Mouse (Mus musculus): ENCODE results near the gene Slc25a25. TPM values are rescaled to one million over a fixed set of nuclear protein-coding genes. Genes with fewer than 3 reads are reported as not detected.
A peak's percentile ranks its signal among the peaks of the same experiment; 100 is the strongest.
"Not testable (repeated sequence)": the region's sequence is repeated elsewhere in the genome, so short reads cannot be mapped to it uniquely, and the experiment has no call there.

Gene Slc25a25
- polyA plus RNA-seq, 1 experiment from 2014 or later = 9.7 TPM

- H3K9ac ChIP-seq (ENCODE audit: low read depth, low read length) = no peak overlapping the region
- no peak for ATAC-seq (ENCODE audit: low read depth)
- 2% methylated on average over 5 of the region's 5 CpGs for WGBS (ENCODE audit: insufficient replicate concordance)
- no peaks in the 10 kb centered on the region for H3K9me3 ChIP-seq (replicated peaks; ENCODE audit: control insufficient read depth, low read length)
- H3K36me3 ChIP-seq (ENCODE audit: control insufficient read depth, insufficient read depth) = no peaks in the 10 kb centered on the region
- H3K4me1 ChIP-seq (ENCODE audit: control insufficient read depth, low read depth, low read length) = peaks cover 9% of the 10 kb centered on the region
- no peak overlapping the region for H3K4me3 ChIP-seq (ENCODE audit: low read depth, low read length)
- H3K27ac ChIP-seq (ENCODE audit: low read length) = no peak overlapping the region
- H3K27me3 ChIP-seq (ENCODE audit: control insufficient read depth, insufficient read depth, low read depth, low read length) = no peaks in the 10 kb centered on the region
- no peak overlapping the region for H3K4me2 ChIP-seq (ENCODE audit: low read depth, low read length)
These were observed 37.4 kb upstream of the Slc25a25 start for GRCm38 (mm10) chr2:32488679-32489078.

DNA sequence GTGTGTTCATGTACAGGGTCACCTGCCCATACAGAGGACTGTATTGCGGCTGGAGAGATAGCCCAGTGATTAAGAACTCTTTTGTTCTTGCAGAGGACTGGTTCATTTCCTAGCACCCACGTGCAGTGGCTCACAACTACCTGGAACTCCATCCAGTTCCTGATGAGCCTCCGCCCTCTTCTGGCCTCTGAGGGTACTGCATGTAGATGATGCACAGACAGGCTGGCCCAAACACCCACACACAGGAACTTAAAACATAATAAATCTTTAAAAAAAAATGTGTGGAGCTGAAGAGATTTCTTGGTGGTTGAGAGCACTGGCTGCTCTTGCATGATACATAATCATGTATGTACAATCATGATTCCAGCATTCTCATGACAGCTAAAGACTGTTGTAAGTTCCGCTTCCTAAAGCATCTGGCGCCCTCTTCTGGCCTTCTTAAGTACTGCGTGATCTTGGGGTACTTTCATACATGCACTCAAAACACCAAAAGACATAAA is 35.9 kb upstream of the Slc25a25 start:
- H3K4me3 ChIP-seq (ENCODE audit: low read depth, low read length) = no peak overlapping the region
- H3K36me3 ChIP-seq (ENCODE audit: control insufficient read depth, insufficient read depth) = no peaks in the 10 kb centered on the region
- H3K9ac ChIP-seq (ENCODE audit: low read depth, low read length) = no peak overlapping the region
- 1% methylated on average over 6 of the region's 6 CpGs for WGBS (ENCODE audit: insufficient replicate concordance)
- no peaks in the 10 kb centered on the region for H3K9me3 ChIP-seq (replicated peaks; ENCODE audit: control insufficient read depth, low read length)
- peak; percentile 63 for ATAC-seq (ENCODE audit: low read depth)
- H3K27me3 ChIP-seq (ENCODE audit: control insufficient read depth, insufficient read depth, low read depth, low read length) = no peaks in the 10 kb centered on the region
- peaks cover 9% of the 10 kb centered on the region for H3K4me1 ChIP-seq (ENCODE audit: control insufficient read depth, low read depth, low read length)
- H3K4me2 ChIP-seq (ENCODE audit: low read depth, low read length) = no peak overlapping the region
- H3K27ac ChIP-seq (ENCODE audit: low read length) = no peak overlapping the region

GRCm38 (mm10) chr2:32486155-32486554 is 34.9 kb upstream of the Slc25a25 start:
- Histone ChIP-seq H3K36me3 (ENCODE audit: control insufficient read depth, insufficient read depth) (no peaks in the 10 kb centered on the region), H3K9me3 (replicated peaks; ENCODE audit: control insufficient read depth, low read length) (no peaks in the 10 kb centered on the region), H3K4me1 (ENCODE audit: control insufficient read depth, low read depth, low read length) (peaks cover 9% of the 10 kb centered on the region), H3K9ac (ENCODE audit: low read depth, low read length) (no peak overlapping the region), H3K4me2 (ENCODE audit: low read depth, low read length) (no peak overlapping the region), H3K27me3 (ENCODE audit: control insufficient read depth, insufficient read depth, low read depth, low read length) (no peaks in the 10 kb centered on the region), H3K27ac (ENCODE audit: low read length) (no peak overlapping the region), H3K4me3 (ENCODE audit: low read depth, low read length) (no peak overlapping the region)
- WGBS (ENCODE audit: insufficient replicate concordance) = 50% methylated on average over 9 of the region's 9 CpGs
- peak; percentile 64; the same call in 1 of the 2 replicates for ATAC-seq (ENCODE audit: low read depth)

DNA sequence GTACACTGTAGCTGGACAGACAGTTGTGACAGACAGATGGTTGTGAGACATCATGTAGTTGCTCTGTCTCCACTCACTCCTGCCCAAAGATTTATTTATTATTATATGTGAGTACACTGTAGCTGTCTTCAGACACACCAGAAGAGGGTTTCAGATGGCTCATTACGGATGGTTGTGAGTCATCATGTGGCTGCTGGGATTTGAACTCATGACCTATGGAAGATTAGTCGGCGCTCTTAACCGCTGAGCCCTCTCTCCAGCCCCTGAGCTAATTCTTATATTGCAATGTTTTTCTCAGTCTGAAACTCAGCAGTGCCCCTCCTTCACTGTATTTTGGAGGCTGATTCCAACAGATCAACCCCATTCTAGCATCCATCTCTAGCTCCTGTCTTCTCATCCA is 34.5 kb upstream of the Slc25a25 start:
- 90% methylated on average over 4 of the region's 4 CpGs for WGBS (ENCODE audit: insufficient replicate concordance)
- Histone ChIP-seq H3K36me3 (ENCODE audit: control insufficient read depth, insufficient read depth) (no peaks in the 10 kb centered on the region), H3K27me3 (ENCODE audit: control insufficient read depth, insufficient read depth, low read depth, low read length) (no peaks in the 10 kb centered on the region), H3K4me3 (ENCODE audit: low read depth, low read length) (no peak overlapping the region), H3K4me2 (ENCODE audit: low read depth, low read length) (no peak overlapping the region), H3K9me3 (replicated peaks; ENCODE audit: control insufficient read depth, low read length) (no peaks in the 10 kb centered on the region), H3K9ac (ENCODE audit: low read depth, low read length) (no peak overlapping the region), H3K4me1 (ENCODE audit: control insufficient read depth, low read depth, low read length) (peaks cover 9% of the 10 kb centered on the region), H3K27ac (ENCODE audit: low read length) (no peak overlapping the region)
- no peak for ATAC-seq (ENCODE audit: low read depth)

DNA sequence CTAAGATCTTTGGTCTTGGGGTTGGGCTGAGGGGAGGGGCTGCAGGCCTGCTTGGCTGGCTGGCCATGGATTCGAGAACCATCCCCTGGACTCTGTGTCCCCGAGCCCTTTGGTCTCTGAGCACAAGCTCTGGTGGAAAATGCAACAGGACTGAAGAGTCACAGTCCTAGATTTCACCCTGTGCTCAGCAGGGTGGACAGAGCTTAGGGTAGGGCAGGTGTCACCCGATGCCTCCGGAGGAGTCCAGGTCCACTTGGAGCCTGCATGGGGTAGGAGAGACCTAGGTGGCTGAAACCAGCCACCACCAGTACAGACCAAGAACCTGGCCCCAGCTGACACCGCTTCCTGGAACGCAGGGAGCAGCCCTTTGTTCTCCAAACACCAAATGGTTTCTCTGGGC is 33.7 kb upstream of the Slc25a25 start:
- no peak overlapping the region for H3K27ac ChIP-seq (ENCODE audit: low read length)
- H3K36me3 ChIP-seq (ENCODE audit: control insufficient read depth, insufficient read depth) = no peaks in the 10 kb centered on the region
- no peaks in the 10 kb centered on the region for H3K9me3 ChIP-seq (replicated peaks; ENCODE audit: control insufficient read depth, low read length)
- H3K4me1 ChIP-seq (ENCODE audit: control insufficient read depth, low read depth, low read length) = peaks cover 9% of the 10 kb centered on the region
- 77% methylated on average over 6 of the region's 6 CpGs for WGBS (ENCODE audit: insufficient replicate concordance)
- H3K4me2 ChIP-seq (ENCODE audit: low read depth, low read length) = no peak overlapping the region
- ATAC-seq (ENCODE audit: low read depth) = no peak
- no peaks in the 10 kb centered on the region for H3K27me3 ChIP-seq (ENCODE audit: control insufficient read depth, insufficient read depth, low read depth, low read length)
- no peak overlapping the region for H3K4me3 ChIP-seq (ENCODE audit: low read depth, low read length)
- H3K9ac ChIP-seq (ENCODE audit: low read depth, low read length) = no peak overlapping the region

DNA sequence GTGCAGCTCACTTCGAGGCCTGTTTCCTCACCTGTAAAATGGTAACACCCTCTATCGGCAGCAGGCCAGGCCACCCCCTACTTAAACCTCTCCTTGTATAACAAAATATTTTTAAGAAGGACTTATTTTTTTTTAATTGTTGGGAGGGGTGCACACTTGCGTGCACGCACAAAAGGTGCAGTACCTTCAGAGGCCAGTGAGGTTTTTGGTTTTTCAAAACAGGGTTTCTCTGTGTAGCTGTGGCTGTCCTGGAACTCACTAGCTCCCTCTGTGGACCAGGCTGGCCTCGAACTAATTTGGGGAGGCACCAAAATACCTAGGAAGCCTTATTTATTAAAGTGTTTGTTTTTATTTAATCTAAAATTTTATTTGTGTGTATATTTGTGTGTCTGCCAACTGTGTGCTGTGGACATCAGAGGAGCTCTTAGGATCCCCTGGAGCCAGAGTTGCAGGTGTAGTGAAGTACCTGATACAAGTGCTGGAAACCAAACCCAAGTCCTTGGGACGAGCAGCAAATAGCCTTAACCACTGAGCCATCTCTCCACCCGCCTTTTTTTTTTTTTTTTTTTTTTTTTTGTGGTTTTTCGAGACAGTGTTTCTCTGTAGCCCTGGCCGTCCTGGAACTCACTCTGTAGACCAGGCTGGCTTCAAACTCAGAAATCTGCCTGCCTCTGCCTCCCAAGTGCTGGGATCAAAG is 32.1 kb upstream of the Slc25a25 start:
- H3K4me1 ChIP-seq (ENCODE audit: control insufficient read depth, low read depth, low read length) = peaks cover 9% of the 10 kb centered on the region
- H3K9me3 ChIP-seq (replicated peaks; ENCODE audit: control insufficient read depth, low read length) = no peaks in the 10 kb centered on the region
- H3K27ac ChIP-seq (ENCODE audit: low read length) = no peak overlapping the region
- ATAC-seq (ENCODE audit: low read depth) = no peak
- WGBS (ENCODE audit: insufficient replicate concordance) = 63% methylated on average over 9 of the region's 9 CpGs
- no peak overlapping the region for H3K4me3 ChIP-seq (ENCODE audit: low read depth, low read length)
- no peaks in the 10 kb centered on the region for H3K36me3 ChIP-seq (ENCODE audit: control insufficient read depth, insufficient read depth)
- no peak overlapping the region for H3K9ac ChIP-seq (ENCODE audit: low read depth, low read length)
- no peak overlapping the region for H3K4me2 ChIP-seq (ENCODE audit: low read depth, low read length)
- no peaks in the 10 kb centered on the region for H3K27me3 ChIP-seq (ENCODE audit: control insufficient read depth, insufficient read depth, low read depth, low read length)

DNA sequence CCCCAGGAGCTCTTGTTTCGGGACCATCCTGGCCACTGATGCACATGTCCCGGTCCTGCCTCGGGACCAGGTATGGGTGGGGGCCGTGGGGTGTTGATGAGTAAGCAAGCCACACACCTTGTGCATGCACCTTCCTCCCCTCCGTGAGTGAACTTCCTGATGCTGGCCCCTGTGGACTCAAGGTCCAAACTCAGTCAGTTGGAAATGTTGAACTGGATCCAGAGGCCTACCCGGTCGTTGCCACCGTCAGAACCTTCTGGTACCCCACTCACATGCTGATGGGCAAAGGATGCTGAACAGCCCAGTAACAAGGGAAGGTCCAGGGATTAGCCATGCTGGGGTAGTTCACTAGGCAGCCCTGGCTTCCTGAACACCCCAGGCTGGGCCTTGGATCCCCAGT is 31.1 kb upstream of the Slc25a25 start:
- ATAC-seq (ENCODE audit: low read depth) = no peak
- Histone ChIP-seq H3K9ac (ENCODE audit: low read depth, low read length) (no peak overlapping the region), H3K4me1 (ENCODE audit: control insufficient read depth, low read depth, low read length) (peaks cover 9% of the 10 kb centered on the region), H3K27me3 (ENCODE audit: control insufficient read depth, insufficient read depth, low read depth, low read length) (no peaks in the 10 kb centered on the region), H3K4me2 (ENCODE audit: low read depth, low read length) (no peak overlapping the region), H3K4me3 (ENCODE audit: low read depth, low read length) (no peak overlapping the region), H3K27ac (ENCODE audit: low read length) (no peak overlapping the region), H3K36me3 (ENCODE audit: control insufficient read depth, insufficient read depth) (no peaks in the 10 kb centered on the region), H3K9me3 (replicated peaks; ENCODE audit: control insufficient read depth, low read length) (no peaks in the 10 kb centered on the region)
- WGBS (ENCODE audit: insufficient replicate concordance) = 79% methylated on average over 8 of the region's 8 CpGs

DNA sequence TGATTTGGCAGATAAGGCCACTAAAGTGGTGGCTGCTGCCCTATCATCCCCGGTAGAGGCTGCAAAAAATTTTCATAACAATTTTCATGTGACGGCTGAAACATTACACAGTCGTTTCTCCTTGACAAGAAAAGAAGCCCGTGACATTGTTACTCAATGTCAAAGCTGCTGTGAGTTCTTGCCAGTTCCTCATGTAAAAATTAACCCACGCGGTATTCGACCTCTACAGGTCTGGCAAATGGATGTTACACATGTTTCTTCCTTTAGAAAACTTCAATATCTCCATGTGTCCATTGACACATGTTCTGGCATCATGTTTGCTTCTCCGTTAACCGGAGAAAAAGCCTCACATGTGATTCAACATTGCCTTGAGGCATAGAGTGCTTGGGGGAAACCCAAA is 24.1 kb upstream of the Slc25a25 start:
- not testable (repeated sequence) for H3K9me3 ChIP-seq (replicated peaks; ENCODE audit: control insufficient read depth, low read length); H3K27ac ChIP-seq (ENCODE audit: low read length); H3K27me3 ChIP-seq (ENCODE audit: control insufficient read depth, insufficient read depth, low read depth, low read length); H3K9ac ChIP-seq (ENCODE audit: low read depth, low read length); ATAC-seq (ENCODE audit: low read depth); H3K36me3 ChIP-seq (ENCODE audit: control insufficient read depth, insufficient read depth); H3K4me1 ChIP-seq (ENCODE audit: control insufficient read depth, low read depth, low read length); H3K4me2 ChIP-seq (ENCODE audit: low read depth, low read length); H3K4me3 ChIP-seq (ENCODE audit: low read depth, low read length)
- whole genome bisulfite sequencing (ENCODE audit: insufficient replicate concordance) = 82% methylated on average over 4 of the region's 9 CpGs

DNA sequence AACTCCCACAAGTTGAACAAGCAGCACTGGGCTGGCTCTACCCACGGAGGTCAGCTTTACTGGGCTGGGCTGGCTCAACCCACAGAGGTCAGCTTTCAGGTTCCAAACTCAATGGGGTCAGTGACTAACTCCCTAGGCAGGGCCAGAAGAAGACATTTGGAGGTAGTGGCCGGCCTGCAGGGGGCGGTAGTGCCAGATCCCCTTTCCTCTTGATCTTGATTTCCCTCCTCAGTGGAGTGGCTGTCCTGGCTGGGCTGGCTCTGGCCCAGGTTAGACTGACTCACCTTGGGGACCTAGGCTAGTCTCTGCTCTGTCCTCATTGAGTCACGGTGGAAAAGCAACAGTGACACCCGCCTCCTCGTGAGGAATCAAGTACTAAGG is 20.4 kb upstream of the Slc25a25 start:
- Histone ChIP-seq H3K9me3 (replicated peaks; ENCODE audit: control insufficient read depth, low read length) (no peaks in the 10 kb centered on the region), H3K4me2 (ENCODE audit: low read depth, low read length) (no peak overlapping the region), H3K27me3 (ENCODE audit: control insufficient read depth, insufficient read depth, low read depth, low read length) (no peaks in the 10 kb centered on the region), H3K36me3 (ENCODE audit: control insufficient read depth, insufficient read depth) (no peaks in the 10 kb centered on the region), H3K4me3 (ENCODE audit: low read depth, low read length) (no peak overlapping the region), H3K4me1 (ENCODE audit: control insufficient read depth, low read depth, low read length) (no peaks in the 10 kb centered on the region; the same call in 1 of the 2 replicates), H3K27ac (ENCODE audit: low read length) (no peak overlapping the region), H3K9ac (ENCODE audit: low read depth, low read length) (no peak overlapping the region)
- no peak for ATAC-seq (ENCODE audit: low read depth)
- WGBS (ENCODE audit: insufficient replicate concordance) = 74% methylated on average over 6 of the region's 6 CpGs

Measured in liver, embryonic 16.5 days (tissue).